Comparison of ENCODE assay signal across 7 mouse cellular contexts in the genomic region with DNA sequence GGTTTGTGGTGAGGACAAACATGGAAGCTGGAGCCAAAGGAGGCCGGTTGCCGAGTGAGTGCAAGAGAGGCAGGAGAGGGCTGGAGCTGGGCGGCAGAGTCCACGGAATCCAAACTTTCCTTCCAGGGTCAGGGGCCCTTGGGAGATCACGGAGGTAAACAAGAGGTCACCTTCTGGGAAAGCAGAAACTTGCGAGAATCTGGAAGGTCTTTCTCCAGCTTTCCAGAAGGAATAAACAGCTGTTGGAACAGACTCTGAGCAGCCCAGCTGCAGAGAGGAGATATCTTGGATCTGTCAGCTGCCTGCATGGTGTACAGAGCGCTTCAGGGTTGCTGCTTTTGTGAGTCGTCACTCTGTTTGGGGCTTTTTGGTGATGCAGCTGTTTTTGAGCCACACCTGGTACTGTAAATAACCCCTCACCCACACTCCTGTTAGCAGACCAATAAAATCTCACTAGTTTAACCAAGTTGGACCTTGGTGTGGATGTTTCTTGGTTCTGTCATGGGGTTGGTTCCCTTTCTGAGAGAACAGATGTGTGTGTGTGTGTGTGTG. TPM values are rescaled to one million over a fixed set of nuclear protein-coding genes. Genes with fewer than 3 reads are reported as not detected.
DNase-seq lines count a peak whose midpoint lies in the region; ATAC-seq and TF ChIP-seq lines count a peak whose summit lies in the region.

No protein-coding gene starts in this region.

- WGBS in embryonic facial prominence, embryonic 11.5 days = 15% methylated on average over 8 of the region's 8 CpGs
- WGBS in intestine, embryonic 15.5 days = 9% methylated on average over 8 of the region's 8 CpGs
- 26% methylated on average over 8 of the region's 8 CpGs for WGBS in lung, adult 2 months

- H3K4me1 ChIP-seq in embryonic facial prominence, embryonic 11.5 days (ENCODE audit: control insufficient read depth, insufficient read depth, low read length) = no peaks in the 10 kb centered on the region; the same call in 1 of the 2 replicates
- peaks cover 11% of the 10 kb centered on the region; the same call in 1 of the 2 replicates for H3K4me1 ChIP-seq in intestine, embryonic 15.5 days (replicated peaks)
- peaks cover 3% of the 10 kb centered on the region; the same call in 1 of the 2 replicates for H3K4me1 ChIP-seq in lung, adult 2 months (ENCODE audit: control insufficient read depth, insufficient read depth, low read length)

- peak; percentile 35 for ATAC-seq in embryonic facial prominence, embryonic 11.5 days (replicated peaks; ENCODE audit: insufficient number of reproducible peaks, low FRiP score, low TSS enrichment, low read depth)
- ATAC-seq in intestine, embryonic 15.5 days = peak; percentile 76
- ATAC-seq in neutrophil, adult 5-6 weeks (ENCODE audit: extremely low read depth, insufficient number of reproducible peaks, low FRiP score, poor library complexity, severe bottlenecking) = peak; percentile 30; the same call in 1 of the 2 replicates

- peak overlapping the region; percentile 4; the same call in 1 of the 2 replicates for H3K4me2 ChIP-seq in embryonic facial prominence, embryonic 11.5 days (ENCODE audit: low read depth, low read length)
- H3K4me2 ChIP-seq in intestine, embryonic 15.5 days (replicated peaks) = peak overlapping the region; percentile 55

- no peaks in the 10 kb centered on the region for H3K36me3 ChIP-seq in embryonic facial prominence, embryonic 11.5 days (replicated peaks; ENCODE audit: control insufficient read depth, insufficient read depth, low read depth, low read length)
- H3K36me3 ChIP-seq in intestine, embryonic 15.5 days = no peaks in the 10 kb centered on the region

- 0 out of 2 replicates have a peak overlapping the region, but pooled peaks have one; percentile 13 for H3K9ac ChIP-seq in embryonic facial prominence, embryonic 11.5 days (replicated peaks; ENCODE audit: low read length)
- no peak overlapping the region for H3K9ac ChIP-seq in intestine, embryonic 15.5 days

- H3K4me3 ChIP-seq in embryonic facial prominence, embryonic 11.5 days (ENCODE audit: low read depth, low read length) = no peak overlapping the region
- H3K4me3 ChIP-seq in intestine, embryonic 15.5 days (replicated peaks) = no peak overlapping the region
- no peak overlapping the region for H3K4me3 ChIP-seq in lung, adult 2 months (replicated peaks; ENCODE audit: extremely low read depth, low read depth, low read length)

- DNase-seq in embryonic facial prominence, embryonic 11.5 days (ENCODE audit: low spot score) = peak; percentile 8
- DNase-seq in heart, adult 11 months = peak; percentile 98
- peak; percentile 49 for DNase-seq in lung, adult 2 months
- DNase-seq in ovary, adult 18-20 months (ENCODE audit: low spot score) = no peak
- DNase-seq in frontal cortex, postnatal 25 days (ENCODE audit: low spot score in 2 of 2) = no peak

- TF ChIP-seq POLR2A in lung, adult 2 months (IDR thresholded peaks at IDR 0.05; ENCODE audit: borderline replicate concordance, extremely low read depth, low read depth, low read length) = no peak

- H3K9me3 ChIP-seq in embryonic facial prominence, embryonic 11.5 days (replicated peaks; ENCODE audit: control insufficient read depth, low read length) = no peaks in the 10 kb centered on the region
- no peaks in the 10 kb centered on the region for H3K9me3 ChIP-seq in intestine, embryonic 15.5 days

- no peaks in the 10 kb centered on the region for H3K27me3 ChIP-seq in embryonic facial prominence, embryonic 11.5 days (ENCODE audit: control insufficient read depth, insufficient read depth, low read length)
- H3K27me3 ChIP-seq in intestine, embryonic 15.5 days (replicated peaks) = no peaks in the 10 kb centered on the region

- H3K27ac ChIP-seq in embryonic facial prominence, embryonic 11.5 days (replicated peaks; ENCODE audit: low read depth, low read length) = no peak overlapping the region
- H3K27ac ChIP-seq in intestine, embryonic 15.5 days = peak overlapping the region; percentile 24; the same call in 1 of the 2 replicates

- no peak for TF ChIP-seq CTCF in lung, adult 2 months (IDR thresholded peaks at IDR 0.05; ENCODE audit: insufficient read depth, low read length)

RNA-seq across cellular contexts. Expression of a gene that starts 40.7 kb away (rescaled TPM):
- 124 and 131 TPM in 2 replicates for polyA plus RNA-seq in embryonic facial prominence, embryonic 11.5 days (2014; fragmentation: Nextera tagmentation; extraction: Ambion mirVana)
- polyA plus RNA-seq in intestine, embryonic 15.5 days (2015; fragmentation: Nextera tagmentation; extraction: Ambion mirVana) = 76.2 and 79.5 TPM in 2 replicates
- 98.6 and 131 TPM in 2 replicates for polyA plus RNA-seq in lung, adult 2 months (2012; rRNA removed)
- 278 and 293 TPM in 2 replicates for total RNA-seq in neutrophil, adult 5-6 weeks (2017)

RNA-seq across cellular contexts. Expression of a gene that starts 45.0 kb away (rescaled TPM):
- 2.0 and 3.3 TPM in 2 replicates for polyA plus RNA-seq in embryonic facial prominence, embryonic 11.5 days (2014; fragmentation: Nextera tagmentation; extraction: Ambion mirVana)
- 0.78 and 1.2 TPM in 2 replicates for polyA plus RNA-seq in intestine, embryonic 15.5 days (2015; fragmentation: Nextera tagmentation; extraction: Ambion mirVana)
- polyA plus RNA-seq in lung, adult 2 months (2012; rRNA removed) = 2.2 and 21.5 TPM in 2 replicates
- 15.1 and 20.1 TPM in 2 replicates for total RNA-seq in neutrophil, adult 5-6 weeks (2017)

RNA-seq across cellular contexts. Expression of a gene that starts 57.2 kb away (rescaled TPM):
- 36.2 and 39.1 TPM in 2 replicates for polyA plus RNA-seq in embryonic facial prominence, embryonic 11.5 days (2014; fragmentation: Nextera tagmentation; extraction: Ambion mirVana)
- polyA plus RNA-seq in intestine, embryonic 15.5 days (2015; fragmentation: Nextera tagmentation; extraction: Ambion mirVana) = 16.8 and 17.2 TPM in 2 replicates
- polyA plus RNA-seq in lung, adult 2 months (2012; rRNA removed) = 5.3 and 8.4 TPM in 2 replicates
- 0.86 and 1.0 TPM in 2 replicates for total RNA-seq in neutrophil, adult 5-6 weeks (2017)

Comparison
In these comparisons a context has a peak if more than half of its experiments do, and no peak if none do; other contexts are left out.
1. DNase-seq: peak in embryonic facial prominence, embryonic 11.5 days (single experiment), heart, adult 11 months (single experiment) and lung, adult 2 months (single experiment); none in ovary, adult 18-20 months (single experiment) and frontal cortex, postnatal 25 days (0 of 2).
2. Peak in every context shown above with its lines, with median percentiles within 50 percentile points of each other: ATAC-seq.